Comparison of ENCODE assay signal across 12 mouse cellular contexts in the genomic region with DNA sequence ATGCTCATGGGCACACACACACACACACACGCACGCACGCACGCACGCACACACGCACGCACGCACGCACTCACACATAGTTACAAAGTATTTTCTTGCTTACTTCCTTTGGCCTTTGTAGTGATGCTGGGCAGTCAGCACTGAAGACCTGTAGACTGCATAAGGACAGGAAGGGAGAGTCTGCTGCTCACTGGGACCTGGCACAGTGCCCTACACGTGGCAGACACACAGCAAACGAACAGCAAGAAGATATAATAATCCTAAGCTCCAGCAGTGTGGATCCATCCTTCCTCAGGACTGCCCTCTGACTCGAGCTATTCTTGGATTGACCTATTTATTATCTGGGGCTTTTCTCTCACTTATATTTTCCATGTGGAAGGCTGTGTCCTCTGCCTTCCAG.
DNase-seq lines count a peak whose midpoint lies in the region.
"Had no signal": no experiment of that assay in that cellular context is flagged by ENCODE, and none has a peak within 500 bp of the region (broad histone marks: within the 10 kb centered on the region; RNA-seq: fewer than 3 reads in every experiment).

No protein-coding gene starts in this region.

- DNase-seq in cerebellum, adult 9-10 months: peak; percentile 1
- DNase-seq in cerebellum, adult 11-12 months: no peak
- peak; percentile 38 to 60 for DNase-seq in cerebellum, postnatal 14 days
- no peak for DNase-seq in cerebellum, adult 9-11 months
- peak; percentile 3 to 5 for DNase-seq in cerebellum, postnatal 36 days
- no peak for DNase-seq in cerebellum, postnatal 4 days (ENCODE audit: low spot score in 2 of 2)
- peak; percentile 27 for DNase-seq in brain, adult 2 months (ENCODE audit: low read depth, low spot score)
- DNase-seq: adrenal gland, adult 8-10 months; adrenal gland, postnatal 14 days; B cell, adult 2 months; cerebellum, adult 11 months; forebrain, postnatal 0 days had no signal

Comparison
In these comparisons a context has a peak if more than half of its experiments do, and no peak if none do; other contexts are left out.
1. DNase-seq: peak in cerebellum, adult 9-10 months (single experiment), cerebellum, postnatal 14 days (2 of 2), cerebellum, postnatal 36 days (2 of 2) and brain, adult 2 months (single experiment); none in cerebellum, adult 11-12 months (single experiment), cerebellum, adult 9-11 months (single experiment) and cerebellum, postnatal 4 days (0 of 2).